Mouse (Mus musculus): ENCODE measurements around the gene Tspan14. TPM values are rescaled to one million over a fixed set of nuclear protein-coding genes. Genes with fewer than 3 reads are reported as not detected.

The Tspan14 gene
- polyA plus RNA-seq, 1 experiment from 2014 or later: 88.2 TPM

GRCm38 (mm10) chr14:40900267-40900666 lies 66.3 kb downstream of the Tspan14 start:
- Histone ChIP-seq H3K4me2 (replicated peaks; ENCODE audit: low read depth, low read length) (no peak overlapping the region), H3K27ac (ENCODE audit: low read length) (no peak overlapping the region), H3K4me1 (ENCODE audit: control insufficient read depth, insufficient read depth, low read length) (0 out of 2 replicates have a peak, but pooled peaks cover 4% of the 10 kb centered on the region), H3K36me3 (ENCODE audit: control insufficient read depth, insufficient read depth, low read length) (no peaks in the 10 kb centered on the region; the same call in 1 of the 2 replicates), H3K27me3 (ENCODE audit: control insufficient read depth, insufficient read depth, low read length) (no peaks in the 10 kb centered on the region), H3K9ac (replicated peaks; ENCODE audit: low read depth, low read length) (no peak overlapping the region), H3K4me3 (ENCODE audit: low read depth, low read length) (no peak overlapping the region), H3K9me3 (ENCODE audit: control insufficient read depth, low read depth, low read length) (no peaks in the 10 kb centered on the region)
- ATAC-seq (ENCODE audit: insufficient number of reproducible peaks, insufficient read depth, low FRiP score, low read depth): no peak
- 25% methylated on average over 2 of the region's 2 CpGs for WGBS

- 74% methylated on average over 3 of the region's 3 CpGs for WGBS
- Histone ChIP-seq H3K4me3 (ENCODE audit: low read depth, low read length) (no peak overlapping the region), H3K9me3 (ENCODE audit: control insufficient read depth, low read depth, low read length) (no peaks in the 10 kb centered on the region), H3K36me3 (ENCODE audit: control insufficient read depth, insufficient read depth, low read length) (no peaks in the 10 kb centered on the region), H3K27ac (ENCODE audit: low read length) (no peak overlapping the region), H3K4me2 (replicated peaks; ENCODE audit: low read depth, low read length) (no peak overlapping the region), H3K9ac (replicated peaks; ENCODE audit: low read depth, low read length) (no peak overlapping the region), H3K27me3 (ENCODE audit: control insufficient read depth, insufficient read depth, low read length) (no peaks in the 10 kb centered on the region), H3K4me1 (ENCODE audit: control insufficient read depth, insufficient read depth, low read length) (no peaks in the 10 kb centered on the region)
- no peak for ATAC-seq (ENCODE audit: insufficient number of reproducible peaks, insufficient read depth, low FRiP score, low read depth)
Observed at GRCm38 (mm10) chr14:40897916-40898315, 68.7 kb downstream of the Tspan14 start.

- Histone ChIP-seq H3K4me2 (replicated peaks; ENCODE audit: low read depth, low read length) (no peak overlapping the region), H3K4me3 (ENCODE audit: low read depth, low read length) (no peak overlapping the region), H3K4me1 (ENCODE audit: control insufficient read depth, insufficient read depth, low read length) (no peaks in the 10 kb centered on the region), H3K9me3 (ENCODE audit: control insufficient read depth, low read depth, low read length) (no peaks in the 10 kb centered on the region), H3K27ac (ENCODE audit: low read length) (no peak overlapping the region), H3K9ac (replicated peaks; ENCODE audit: low read depth, low read length) (no peak overlapping the region), H3K36me3 (ENCODE audit: control insufficient read depth, insufficient read depth, low read length) (no peaks in the 10 kb centered on the region), H3K27me3 (ENCODE audit: control insufficient read depth, insufficient read depth, low read length) (no peaks in the 10 kb centered on the region)
- no peak for ATAC-seq (ENCODE audit: insufficient number of reproducible peaks, insufficient read depth, low FRiP score, low read depth)
- 74% methylated on average over 8 of the region's 8 CpGs for WGBS
Observed at GRCm38 (mm10) chr14:40895681-40896080, 70.9 kb downstream of the Tspan14 start.

GRCm38 (mm10) chr14:40894576-40895247 lies 71.9 kb downstream of the Tspan14 start:
- Histone ChIP-seq H3K9ac (replicated peaks; ENCODE audit: low read depth, low read length) (no peak overlapping the region), H3K27me3 (ENCODE audit: control insufficient read depth, insufficient read depth, low read length) (no peaks in the 10 kb centered on the region), H3K4me2 (replicated peaks; ENCODE audit: low read depth, low read length) (peak overlapping the region; percentile 32), H3K27ac (ENCODE audit: low read length) (no peak overlapping the region), H3K36me3 (ENCODE audit: control insufficient read depth, insufficient read depth, low read length) (no peaks in the 10 kb centered on the region), H3K4me1 (ENCODE audit: control insufficient read depth, insufficient read depth, low read length) (no peaks in the 10 kb centered on the region), H3K9me3 (ENCODE audit: control insufficient read depth, low read depth, low read length) (no peaks in the 10 kb centered on the region), H3K4me3 (ENCODE audit: low read depth, low read length) (no peak overlapping the region)
- peak; percentile 84 for ATAC-seq (ENCODE audit: insufficient number of reproducible peaks, insufficient read depth, low FRiP score, low read depth)
- WGBS: 11% methylated on average over 23 of the region's 23 CpGs

- Histone ChIP-seq H3K36me3 (ENCODE audit: control insufficient read depth, insufficient read depth, low read length) (no peaks in the 10 kb centered on the region), H3K27ac (ENCODE audit: low read length) (no peak overlapping the region), H3K4me2 (replicated peaks; ENCODE audit: low read depth, low read length) (peak overlapping the region; percentile 32; the same call in 1 of the 2 replicates), H3K4me3 (ENCODE audit: low read depth, low read length) (no peak overlapping the region), H3K27me3 (ENCODE audit: control insufficient read depth, insufficient read depth, low read length) (no peaks in the 10 kb centered on the region), H3K9me3 (ENCODE audit: control insufficient read depth, low read depth, low read length) (no peaks in the 10 kb centered on the region), H3K9ac (replicated peaks; ENCODE audit: low read depth, low read length) (no peak overlapping the region), H3K4me1 (ENCODE audit: control insufficient read depth, insufficient read depth, low read length) (no peaks in the 10 kb centered on the region)
- WGBS: 64% methylated on average over 8 of the region's 8 CpGs
- no peak for ATAC-seq (ENCODE audit: insufficient number of reproducible peaks, insufficient read depth, low FRiP score, low read depth)
Observed at GRCm38 (mm10) chr14:40893884-40894283, 72.7 kb downstream of the Tspan14 start.

GRCm38 (mm10) chr14:40893196-40893595 lies 73.4 kb downstream of the Tspan14 start, which contains the start of gene Sh2d4b:
Gene Sh2d4b, minus strand, starts transcription at chr14:40893266.
- no peak within 1 kb of the TSS for H3K4me3 ChIP-seq (ENCODE audit: low read depth, low read length)
- H3K4me2 ChIP-seq (replicated peaks; ENCODE audit: low read depth, low read length): no peak within 1 kb of the TSS
- H3K9me3 ChIP-seq (ENCODE audit: control insufficient read depth, low read depth, low read length): no peaks in the 10 kb centered on the region
- ATAC-seq (ENCODE audit: insufficient number of reproducible peaks, insufficient read depth, low FRiP score, low read depth): no peak
- H3K9ac ChIP-seq (replicated peaks; ENCODE audit: low read depth, low read length): no peak within 1 kb of the TSS
- no peaks in the 10 kb centered on the region for H3K27me3 ChIP-seq (ENCODE audit: control insufficient read depth, insufficient read depth, low read length)
- no peak within 1 kb of the TSS for H3K27ac ChIP-seq (ENCODE audit: low read length)
- H3K4me1 ChIP-seq (ENCODE audit: control insufficient read depth, insufficient read depth, low read length): no peaks in the 10 kb centered on the region
- WGBS: 71% methylated on average over 3 of the region's 3 CpGs
- H3K36me3 ChIP-seq (ENCODE audit: control insufficient read depth, insufficient read depth, low read length): no peaks in the 10 kb centered on the region

- 81% methylated on average over 7 of the region's 7 CpGs for WGBS
- no peaks in the 10 kb centered on the region for H3K36me3 ChIP-seq (ENCODE audit: control insufficient read depth, insufficient read depth, low read length)
- no peak overlapping the region for H3K27ac ChIP-seq (ENCODE audit: low read length)
- H3K9ac ChIP-seq (replicated peaks; ENCODE audit: low read depth, low read length): no peak overlapping the region
- no peaks in the 10 kb centered on the region for H3K4me1 ChIP-seq (ENCODE audit: control insufficient read depth, insufficient read depth, low read length)
- no peak for ATAC-seq (ENCODE audit: insufficient number of reproducible peaks, insufficient read depth, low FRiP score, low read depth)
- no peaks in the 10 kb centered on the region for H3K9me3 ChIP-seq (ENCODE audit: control insufficient read depth, low read depth, low read length)
- H3K4me3 ChIP-seq (ENCODE audit: low read depth, low read length): no peak overlapping the region
- no peaks in the 10 kb centered on the region for H3K27me3 ChIP-seq (ENCODE audit: control insufficient read depth, insufficient read depth, low read length)
- no peak overlapping the region for H3K4me2 ChIP-seq (replicated peaks; ENCODE audit: low read depth, low read length)
Observed at GRCm38 (mm10) chr14:40892326-40892825, 74.2 kb downstream of the Tspan14 start.

- no peaks in the 10 kb centered on the region for H3K27me3 ChIP-seq (ENCODE audit: control insufficient read depth, insufficient read depth, low read length)
- 96% methylated on average over 4 of the region's 4 CpGs for WGBS
- no peak overlapping the region for H3K4me2 ChIP-seq (replicated peaks; ENCODE audit: low read depth, low read length)
- no peaks in the 10 kb centered on the region for H3K9me3 ChIP-seq (ENCODE audit: control insufficient read depth, low read depth, low read length)
- no peak overlapping the region for H3K4me3 ChIP-seq (ENCODE audit: low read depth, low read length)
- ATAC-seq (ENCODE audit: insufficient number of reproducible peaks, insufficient read depth, low FRiP score, low read depth): no peak
- no peak overlapping the region for H3K9ac ChIP-seq (replicated peaks; ENCODE audit: low read depth, low read length)
- H3K4me1 ChIP-seq (ENCODE audit: control insufficient read depth, insufficient read depth, low read length): no peaks in the 10 kb centered on the region
- no peaks in the 10 kb centered on the region for H3K36me3 ChIP-seq (ENCODE audit: control insufficient read depth, insufficient read depth, low read length)
- H3K27ac ChIP-seq (ENCODE audit: low read length): no peak overlapping the region
Observed at GRCm38 (mm10) chr14:40891506-40891905, 75.1 kb downstream of the Tspan14 start.

GRCm38 (mm10) chr14:40889704-40890103 lies 76.9 kb downstream of the Tspan14 start:
- ATAC-seq (ENCODE audit: insufficient number of reproducible peaks, insufficient read depth, low FRiP score, low read depth): no peak
- no peaks in the 10 kb centered on the region for H3K9me3 ChIP-seq (ENCODE audit: control insufficient read depth, low read depth, low read length)
- no peaks in the 10 kb centered on the region for H3K27me3 ChIP-seq (ENCODE audit: control insufficient read depth, insufficient read depth, low read length)
- WGBS: 58% methylated on average over 4 of the region's 4 CpGs
- H3K4me3 ChIP-seq (ENCODE audit: low read depth, low read length): no peak overlapping the region
- H3K4me1 ChIP-seq (ENCODE audit: control insufficient read depth, insufficient read depth, low read length): no peaks in the 10 kb centered on the region
- H3K36me3 ChIP-seq (ENCODE audit: control insufficient read depth, insufficient read depth, low read length): no peaks in the 10 kb centered on the region
- H3K9ac ChIP-seq (replicated peaks; ENCODE audit: low read depth, low read length): no peak overlapping the region
- no peak overlapping the region for H3K27ac ChIP-seq (ENCODE audit: low read length)
- H3K4me2 ChIP-seq (replicated peaks; ENCODE audit: low read depth, low read length): no peak overlapping the region
